Mouse (Mus musculus) MEL (cell line): Measurements from ENCODE around the gene Scaf11.

Experiments
- CHD1 ChIP-seq: IDR thresholded peaks from 2 replicates; pipeline ENCODE4 v1.6.1; 2012; ENCODE audit warnings: low read depth, mild to moderate bottlenecking, inconsistent platforms, low read length, improper control_type of control experiment
- CTCF ChIP-seq, 3 experiments: IDR thresholded peaks in 2 of 3; conservative IDR thresholded peaks in 1 of 3; 2 replicates each; pipeline ENCODE4 v1.5.1; 2011 to 2012; ENCODE audit warnings: low read length in 3 of 3, low read depth in 2 of 3, mild to moderate bottlenecking in 2 of 3, improper control_type of control experiment in 1 of 3, inconsistent platforms in 1 of 3, mixed read lengths in 1 of 3, moderate library complexity in 1 of 3; ENCODE audit not compliant: control insufficient read depth in 1 of 3, insufficient read depth in 1 of 3, poor library complexity in 1 of 3, severe bottlenecking in 1 of 3
- EP300 ChIP-seq, 2 experiments: IDR thresholded peaks; 2 replicates each; pipeline ENCODE4 v1.6.1; 2011; ENCODE audit warnings: improper control_type of control experiment in 2 of 2, low read length in 2 of 2, low read depth in 1 of 2, mild to moderate bottlenecking in 1 of 2
- GATA1 ChIP-seq: IDR thresholded peaks from 2 replicates; pipeline ENCODE4 v1.6.1; 2011; ENCODE audit warnings: low read depth, low read length, improper control_type of control experiment
- JUND ChIP-seq: IDR thresholded peaks from 2 replicates; pipeline ENCODE4 v1.6.1; 2011; ENCODE audit warnings: low read depth, mild to moderate bottlenecking, improper control_type of control experiment, low read length
- KAT2A ChIP-seq: conservative IDR thresholded peaks from 2 replicates; pipeline ENCODE4 v1.6.1; 2012; ENCODE audit warnings: low read depth, low read length, improper control_type of control experiment, inconsistent platforms
- NRF1 ChIP-seq: IDR thresholded peaks from 2 replicates; pipeline ENCODE4 v1.6.1; 2014; ENCODE audit warnings: low read depth, mild to moderate bottlenecking, inconsistent platforms, low read length, improper control_type of control experiment, moderate library complexity; ENCODE audit not compliant: poor library complexity, insufficient read depth, severe bottlenecking

GRCm38 (mm10) chr15:96467844-96468243 lies 7.2 kb upstream of the Scaf11 start:
- no peak for TF ChIP-seq CTCF (IDR thresholded peaks at IDR 0.05 in 2 of 3, conservative IDR thresholded peaks at IDR 0.05 in 1 of 3; ENCODE audit: control insufficient read depth in 1 of 3, insufficient read depth in 1 of 3, low read depth in 2 of 3, low read length in 3 of 3, poor library complexity in 1 of 3, severe bottlenecking in 1 of 3)
- TF ChIP-seq CHD1, result no peak
- no peak for TF ChIP-seq GATA1
- TF ChIP-seq NRF1, result no peak
- TF ChIP-seq KAT2A, result no peak
- TF ChIP-seq JUND, result no peak
- TF ChIP-seq EP300 (IDR thresholded peaks at IDR 0.05; ENCODE audit: low read depth in 1 of 2, low read length in 2 of 2), result no peak
